Mouse (Mus musculus) urinary bladder, postnatal 14 days (tissue): ENCODE measurements at regions not wholly inside any gene's neighbourhood (a gene's known extent, or its start where the extent isn't known, plus 50 kb on each side); places are given as distances from the start of the nearest gene placed in this dataset.

ENCODE experiments used
- DNase-seq: peaks from one replicate; pipeline ENCODE4 v3.0.0; 2021; ENCODE audit warnings: low spot score

DNA sequence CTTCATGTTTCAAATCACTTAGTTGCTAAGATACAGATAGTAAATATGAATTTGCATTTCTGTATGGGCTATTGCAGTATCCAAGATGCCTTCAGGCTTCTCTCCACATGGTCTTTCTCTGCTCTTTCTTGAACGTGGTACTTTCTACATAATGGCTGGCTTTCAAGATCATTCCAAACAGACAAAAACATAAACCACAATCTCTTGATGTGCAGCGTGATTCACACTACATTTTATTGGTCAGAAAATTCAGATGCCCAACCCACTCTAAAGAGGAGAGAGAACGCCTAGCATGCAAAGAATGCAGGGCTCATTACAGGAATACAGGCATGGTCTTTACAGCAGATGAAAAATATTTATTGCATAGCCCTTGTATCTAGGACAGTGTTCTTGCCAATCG is 235.2 kb downstream of the Papss1 start:
- no peak for DNase-seq

DNA sequence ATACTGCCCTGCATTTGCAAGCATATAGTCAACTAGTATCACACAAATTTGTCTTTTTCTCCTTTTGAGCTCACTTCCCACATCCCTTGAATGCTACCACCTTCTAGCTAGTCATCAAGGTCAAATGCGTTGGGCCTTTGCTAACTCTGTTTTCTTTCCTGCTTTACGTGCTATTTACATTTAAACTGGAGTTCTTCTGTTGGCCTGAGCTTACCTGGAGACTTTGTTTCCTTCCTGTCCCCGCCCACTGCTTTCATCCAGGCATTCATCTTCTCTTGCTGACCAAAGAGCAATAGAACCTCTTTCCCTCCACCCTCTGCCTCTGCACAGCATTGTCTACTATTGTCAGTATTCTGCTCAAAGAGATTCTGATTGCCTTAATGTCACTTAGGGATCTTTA is 237.0 kb downstream of the Papss1 start:
- no peak for DNase-seq

DNA sequence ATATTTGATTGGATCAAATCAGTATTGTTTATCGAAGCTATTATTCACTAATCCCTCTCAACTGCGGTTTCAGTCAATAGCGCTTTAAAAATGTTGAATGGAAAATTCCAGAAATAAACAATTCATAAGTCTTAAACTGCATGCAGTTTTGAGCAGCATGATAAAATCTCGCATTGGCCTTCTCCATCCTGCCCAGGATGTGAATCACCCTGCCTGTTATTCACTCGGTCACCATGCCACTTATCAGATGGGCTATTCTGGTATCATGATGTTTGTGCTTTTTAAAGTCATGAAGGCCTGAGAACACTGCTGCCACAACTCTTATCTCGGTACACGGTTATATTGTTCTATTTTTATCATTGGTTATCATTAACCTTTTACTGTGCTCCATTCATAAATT is 238.3 kb downstream of the Papss1 start:
- peak; percentile 47 for DNase-seq

DNA sequence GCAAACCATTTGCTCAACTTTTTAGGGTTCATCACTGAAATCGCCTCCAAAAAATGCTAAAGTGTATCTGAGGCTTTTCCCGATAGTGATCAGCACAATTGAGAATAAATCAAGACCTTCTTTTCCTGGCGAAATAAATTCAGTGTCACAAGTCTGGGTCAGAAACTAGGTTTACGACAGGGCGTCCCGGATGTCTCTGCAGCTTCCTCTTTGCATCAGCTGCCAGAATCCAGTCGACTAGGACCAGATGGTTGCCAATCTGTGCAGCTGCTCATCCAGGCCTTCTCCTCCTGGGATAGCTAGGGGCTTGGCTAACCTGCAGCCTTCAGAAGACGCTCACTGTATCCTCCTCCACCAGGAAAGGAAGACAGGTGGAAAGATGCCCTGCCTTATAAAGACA is 243.6 kb downstream of the Papss1 start:
- no peak for DNase-seq

DNA sequence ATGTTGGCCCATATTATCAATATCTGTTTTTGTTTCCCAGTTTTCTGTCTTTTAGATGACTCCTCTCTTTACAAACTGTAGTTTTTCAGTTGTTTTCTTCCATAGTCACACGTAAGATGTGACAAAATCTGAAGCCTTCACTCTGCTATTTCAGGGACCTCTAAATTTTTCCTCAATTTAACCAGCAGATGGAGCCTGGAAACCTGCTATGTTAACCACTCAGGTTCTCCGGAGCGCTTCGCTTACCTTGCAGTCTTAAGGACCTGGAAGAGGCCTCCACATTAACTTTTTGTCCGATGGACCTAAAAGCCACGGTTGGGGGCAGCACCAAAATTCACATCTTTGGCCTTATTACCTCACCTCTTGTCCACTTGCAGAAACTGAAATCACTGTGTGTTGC is 248.4 kb downstream of the Papss1 start:
- no peak for DNase-seq

DNA sequence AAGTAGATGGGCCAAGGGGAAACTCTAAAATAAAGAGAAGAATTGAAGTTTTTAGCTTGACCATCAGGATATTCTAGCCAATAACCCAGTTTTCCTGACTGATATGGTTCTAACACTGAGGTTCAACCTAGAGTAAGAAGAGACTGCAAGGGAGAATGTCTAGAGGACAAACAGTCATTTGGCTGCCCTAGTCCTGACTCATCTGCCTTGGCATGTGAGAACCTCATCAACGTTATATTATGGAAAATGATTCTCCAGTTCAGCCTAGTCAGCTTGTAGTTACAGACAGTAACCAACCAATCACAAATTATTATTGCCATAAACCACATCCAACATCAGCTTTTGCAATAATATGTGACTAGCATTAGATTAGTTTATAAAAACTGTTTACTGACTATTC is 254.2 kb downstream of the Papss1 start:
- no peak for DNase-seq

DNA sequence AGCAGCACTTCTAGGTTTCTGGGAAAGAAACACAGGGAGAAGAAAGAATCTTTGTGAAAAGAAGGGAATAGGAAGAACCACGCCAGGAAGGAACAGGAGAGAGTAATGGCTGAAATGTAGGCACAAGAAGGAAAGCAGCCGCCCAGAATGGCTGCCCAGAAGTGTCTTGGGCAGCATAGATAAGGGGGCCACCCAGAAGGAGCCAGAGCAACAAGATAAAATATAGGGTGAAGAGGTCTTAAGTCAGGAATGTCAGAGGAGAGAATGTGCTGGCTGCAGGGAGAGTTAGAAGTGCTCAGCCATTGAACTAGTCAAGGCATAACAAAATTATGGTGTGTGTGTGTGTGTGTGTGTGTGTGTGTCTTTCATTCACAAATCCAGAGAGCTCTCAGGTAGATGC is 227.7 kb upstream of the Dkk2 start:
- no peak for DNase-seq

DNA sequence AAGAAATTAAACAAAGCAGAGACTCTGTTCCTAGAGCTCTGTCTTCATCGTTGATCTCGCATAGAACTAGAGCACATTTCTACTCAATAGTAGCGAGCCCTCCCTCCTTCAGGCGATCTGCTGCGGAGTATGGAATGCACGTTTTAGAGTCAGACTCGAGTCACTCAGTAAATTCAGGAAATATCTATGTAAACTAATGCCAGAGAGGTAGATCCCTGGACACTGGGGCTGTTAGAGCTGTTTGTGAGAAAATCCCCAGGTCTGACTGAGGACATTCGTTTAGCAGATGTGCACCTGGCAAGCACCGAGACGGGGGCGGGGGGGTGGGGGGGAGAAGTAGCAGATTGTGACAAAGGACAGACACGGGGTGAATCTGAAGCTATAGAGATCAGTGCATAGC is 226.0 kb upstream of the Dkk2 start:
- no peak for DNase-seq

DNA sequence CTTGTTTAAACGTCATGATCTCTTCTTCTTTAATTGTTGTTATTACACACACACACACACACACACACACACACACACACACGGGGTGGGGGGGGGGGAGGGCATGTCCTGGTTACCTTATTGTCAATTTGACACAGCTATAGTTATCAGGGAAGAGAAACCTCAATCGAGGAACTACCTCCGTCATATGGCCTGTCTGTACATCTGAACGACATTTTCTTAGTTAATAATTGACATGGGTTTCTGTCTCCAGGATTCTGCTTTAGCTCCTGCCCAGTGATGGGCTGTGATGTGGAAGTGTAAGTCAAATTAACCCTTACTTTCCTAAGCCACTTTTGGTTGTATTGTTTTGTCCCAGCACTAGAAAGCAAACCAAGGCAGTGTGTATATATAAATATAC is 220.0 kb upstream of the Dkk2 start:
- no peak for DNase-seq

DNA sequence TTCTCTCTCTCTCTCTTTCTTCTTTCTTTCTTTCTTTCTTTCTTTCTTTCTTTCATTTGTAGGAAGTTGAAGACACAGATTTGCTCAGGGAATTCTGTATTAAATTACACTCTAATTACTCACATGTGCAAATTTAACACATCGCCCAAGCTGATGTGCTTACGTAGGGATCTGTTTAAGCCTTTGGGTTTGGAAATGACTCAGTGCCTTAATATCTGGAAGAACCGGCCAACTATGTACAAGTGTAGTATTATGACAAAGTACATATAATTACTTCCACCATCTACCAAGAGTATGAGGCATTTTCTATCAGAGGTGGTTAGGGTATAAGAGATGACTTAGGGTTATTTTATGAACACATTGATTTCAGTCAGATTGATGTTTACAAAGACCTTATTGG is 217.8 kb upstream of the Dkk2 start:
- DNase-seq, result no peak

DNA sequence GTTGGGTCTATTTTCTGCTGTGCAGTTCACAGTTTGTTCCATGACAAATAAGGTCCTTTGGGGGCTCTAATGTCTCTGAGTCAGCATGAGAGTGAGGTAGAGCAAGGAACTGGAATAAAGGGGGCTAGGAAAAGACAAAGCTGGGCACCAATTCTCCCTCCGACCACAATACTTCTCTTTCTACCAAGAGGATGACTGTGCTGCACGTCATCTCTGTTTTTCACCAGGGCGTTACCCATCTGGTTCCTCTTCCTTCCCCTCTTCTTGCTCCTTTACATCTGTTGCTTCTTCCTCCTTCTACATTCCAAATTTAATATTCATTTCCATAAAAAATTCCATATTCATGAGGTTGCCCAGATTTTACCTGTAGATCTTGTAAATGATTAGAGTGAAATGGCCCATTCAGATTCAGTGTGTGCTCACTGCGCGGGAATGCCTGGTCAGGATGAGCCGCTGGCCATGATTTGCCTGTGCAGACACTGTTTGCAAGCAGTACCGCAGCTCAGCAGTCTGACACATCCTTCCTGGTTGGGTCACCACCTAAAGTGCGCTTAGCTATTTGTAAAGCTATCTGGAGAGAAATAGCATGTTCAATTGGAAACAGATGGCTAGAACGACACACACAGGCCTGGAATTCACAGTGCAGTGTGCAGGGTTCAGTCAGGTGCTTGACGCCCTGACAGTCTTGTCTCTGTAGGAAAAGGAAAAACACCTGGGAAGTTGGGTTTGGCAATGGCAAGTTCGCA is 216.7 kb upstream of the Dkk2 start:
- DNase-seq, result peak; percentile 4

DNA sequence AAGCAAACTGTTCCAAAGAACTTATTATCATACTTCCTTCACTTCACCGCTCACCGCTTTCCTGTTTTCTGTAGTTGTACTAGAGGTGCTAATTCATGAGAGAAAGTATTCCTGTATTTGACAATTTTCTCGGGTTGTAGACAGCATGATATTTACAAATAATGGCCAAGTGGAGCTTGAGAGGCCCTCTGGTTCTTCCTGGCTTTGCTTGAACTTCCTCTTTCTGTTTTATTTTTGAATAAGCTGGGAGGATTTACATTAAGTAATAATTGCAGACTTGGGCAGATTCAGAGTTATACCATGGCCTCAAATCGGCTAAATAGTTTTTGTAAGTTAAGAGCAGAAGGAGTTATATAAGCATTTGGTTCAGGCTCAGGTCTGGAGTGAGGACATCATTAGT is 215.8 kb upstream of the Dkk2 start:
- no peak for DNase-seq

DNA sequence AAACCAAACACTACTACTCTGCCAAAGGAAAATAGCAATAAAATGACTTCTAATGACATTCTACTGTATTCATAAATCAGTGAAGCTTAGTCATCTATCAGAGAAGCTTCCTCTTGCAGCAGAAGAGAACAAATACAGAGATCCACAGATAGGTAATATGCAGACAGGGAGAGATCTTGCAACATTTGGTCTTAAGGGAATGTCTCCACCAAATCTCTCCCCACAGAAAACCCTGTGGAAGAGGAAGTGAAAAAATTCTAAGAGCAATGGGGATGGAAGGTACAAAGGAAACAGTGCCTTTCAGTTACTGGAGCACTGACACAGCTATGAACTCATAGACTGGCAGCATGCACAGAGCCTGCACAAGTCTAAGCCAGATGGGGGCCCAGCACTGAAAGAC is 202.4 kb upstream of the Dkk2 start:
- DNase-seq, result no peak

DNA sequence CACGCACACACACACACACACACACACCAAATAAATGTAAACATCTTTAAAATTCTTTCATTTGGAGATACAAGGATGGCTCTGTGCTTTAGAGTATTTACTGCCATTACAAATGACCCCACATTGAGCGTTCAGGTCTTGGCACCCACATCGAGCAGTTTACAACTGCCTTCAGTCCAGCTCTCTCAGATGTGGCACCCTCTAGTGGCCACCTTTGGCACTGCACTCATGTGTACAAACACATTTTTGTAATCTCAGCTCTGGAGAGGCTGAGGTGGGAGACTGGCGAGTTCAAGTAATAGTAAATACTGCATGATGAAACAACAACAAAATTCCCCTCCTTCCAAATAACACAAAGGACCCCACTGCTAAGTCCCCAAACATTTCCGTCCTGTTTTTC is 198.6 kb upstream of the Dkk2 start:
- peak; percentile 16 for DNase-seq

DNA sequence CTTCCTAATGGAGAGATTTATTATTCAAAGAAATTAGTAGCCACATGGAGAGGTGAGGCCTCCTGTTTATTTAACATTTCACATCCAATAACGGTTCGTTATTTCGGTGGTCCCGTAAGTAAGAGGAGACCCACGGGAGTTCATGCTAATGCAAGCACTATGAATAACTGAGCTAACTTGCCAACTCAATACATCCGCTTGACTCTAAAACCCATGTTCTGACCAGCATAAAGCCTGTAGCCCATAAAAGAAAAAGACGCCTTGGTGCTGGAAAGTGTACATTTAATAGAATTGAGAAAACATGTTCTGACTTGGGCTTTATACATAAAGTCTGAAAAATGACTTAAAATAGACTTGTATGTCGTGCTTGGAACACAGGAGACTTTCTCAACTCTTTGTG is 198.1 kb upstream of the Dkk2 start:
- DNase-seq, result no peak

DNA sequence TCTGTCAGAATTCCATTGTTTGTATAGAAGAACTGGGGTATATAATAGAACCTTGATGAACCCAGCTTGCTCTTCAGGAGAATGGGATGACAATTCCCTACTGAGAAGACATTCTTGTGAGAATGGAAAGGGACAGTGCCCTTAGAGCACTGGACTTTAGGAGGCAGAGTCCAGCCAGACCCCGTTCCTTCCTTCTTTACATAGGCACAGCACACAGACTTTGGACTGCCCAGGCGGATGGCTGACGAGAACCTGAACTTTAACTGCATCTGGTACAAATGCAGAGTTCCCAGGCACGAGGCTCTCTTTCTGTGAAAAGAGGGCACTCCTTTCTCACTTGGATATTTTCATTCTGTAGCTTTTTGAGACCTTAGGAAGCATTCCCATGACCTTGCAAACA is 197.4 kb upstream of the Dkk2 start:
- no peak for DNase-seq

DNA sequence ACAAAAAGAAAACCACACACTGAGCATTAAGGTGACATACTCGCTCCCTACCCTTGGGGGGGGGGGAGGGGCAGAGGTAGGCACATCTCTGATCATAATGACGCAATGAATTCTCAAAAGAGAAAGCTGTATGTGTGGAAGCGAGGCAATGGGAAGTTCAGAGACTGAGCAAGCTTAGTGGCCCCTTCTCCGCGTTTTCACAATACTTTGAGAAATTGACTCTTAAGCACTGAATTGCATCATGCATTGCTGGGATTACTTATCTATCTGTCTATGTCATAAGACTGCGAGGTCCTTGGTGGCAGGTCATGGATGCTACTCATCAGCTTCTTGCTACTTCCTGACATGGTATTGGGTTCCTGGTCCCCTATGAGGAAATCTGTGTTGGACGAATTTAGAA is 193.2 kb upstream of the Dkk2 start:
- DNase-seq, result no peak

DNA sequence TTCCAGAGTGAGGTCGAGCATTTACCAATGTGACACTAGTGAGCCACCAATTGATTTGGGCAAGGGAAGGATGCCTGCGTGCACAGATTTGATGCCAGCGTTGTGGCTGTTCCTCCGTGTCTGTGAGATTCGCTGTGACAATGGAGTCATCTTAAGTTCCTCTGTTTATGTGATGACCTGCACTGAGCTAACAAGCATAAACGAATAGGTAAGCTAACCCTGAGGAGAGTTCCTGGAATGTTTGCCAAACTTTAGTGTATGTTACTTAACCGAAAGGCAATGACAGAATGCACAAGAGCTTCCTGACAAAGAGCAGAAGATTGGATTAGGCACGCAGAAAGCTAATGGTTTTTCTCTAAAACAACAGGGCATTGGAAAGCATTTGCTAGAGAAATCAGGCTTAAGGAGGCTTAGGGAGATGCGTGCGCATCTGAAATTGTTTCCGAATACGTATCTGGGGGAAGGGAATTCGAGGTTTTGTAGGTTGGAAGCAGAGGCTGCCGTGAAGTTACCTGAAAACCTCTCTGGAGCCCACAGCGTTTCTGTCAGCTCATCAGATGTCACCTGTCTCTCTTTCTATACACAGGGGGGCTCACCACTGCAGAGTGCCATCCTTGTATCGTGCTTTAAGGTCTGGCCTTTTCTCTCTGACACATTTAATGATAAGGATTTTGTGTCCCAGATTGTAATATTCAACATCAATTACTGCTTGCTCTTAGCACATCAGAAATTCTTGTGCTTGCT is 191.9 kb upstream of the Dkk2 start:
- no peak for DNase-seq

DNA sequence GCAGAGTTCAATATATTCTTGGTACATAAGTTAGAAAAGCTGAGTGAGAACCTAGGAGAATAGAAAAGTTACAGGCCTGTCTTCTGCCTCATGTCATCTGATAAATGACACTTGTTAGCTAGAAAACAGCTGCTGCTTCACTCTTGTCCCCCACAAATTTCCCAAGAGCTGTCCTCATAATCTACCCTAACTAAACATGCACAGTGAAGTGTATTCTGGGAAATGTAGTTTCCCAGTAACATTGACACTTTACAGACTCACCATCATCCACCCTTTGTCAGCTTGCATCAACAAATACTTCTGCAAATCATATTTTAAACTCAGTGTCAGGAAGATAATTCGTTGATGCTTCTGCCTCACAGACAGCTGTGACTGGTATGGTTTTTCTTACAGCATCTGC is 190.0 kb upstream of the Dkk2 start:
- DNase-seq, result no peak

DNA sequence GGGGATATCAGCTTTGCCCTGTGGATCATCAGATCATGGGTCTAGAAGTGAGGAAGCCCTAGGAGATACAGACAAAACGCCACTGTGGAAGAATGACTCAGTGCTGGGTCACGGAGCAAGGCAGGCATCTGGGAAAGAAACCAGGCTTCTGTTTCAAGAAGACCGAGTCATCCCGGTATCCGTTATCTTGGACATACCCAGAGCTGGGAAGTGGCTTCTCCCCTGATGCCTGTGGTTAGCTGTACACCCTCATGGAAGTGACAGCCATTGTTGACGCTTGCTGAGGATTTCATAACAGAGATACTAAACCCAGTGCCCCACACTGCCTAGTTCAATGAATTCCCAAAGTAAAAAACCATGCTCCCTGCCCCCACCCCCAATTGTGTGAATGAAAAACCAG is 171.6 kb upstream of the Dkk2 start:
- no peak for DNase-seq

DNA sequence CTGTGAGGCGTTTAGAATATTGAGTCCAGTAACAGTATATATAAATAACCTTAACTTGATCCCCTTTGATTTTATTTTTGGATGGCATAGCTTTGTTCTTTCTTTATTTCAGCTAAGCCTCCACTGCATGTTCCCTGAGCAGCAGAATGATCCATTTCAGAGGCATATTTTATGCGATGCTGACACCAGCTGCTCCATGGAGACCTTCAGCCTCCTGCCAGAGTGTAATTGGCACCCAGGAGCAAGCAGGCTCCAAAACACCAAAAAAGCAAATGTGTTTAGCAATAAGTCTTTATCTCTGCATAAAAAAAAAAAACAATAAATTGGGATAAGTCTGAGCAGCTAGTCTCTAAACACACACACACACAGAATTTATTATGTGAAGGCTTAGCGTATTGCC is 170.7 kb upstream of the Dkk2 start:
- no peak for DNase-seq

DNA sequence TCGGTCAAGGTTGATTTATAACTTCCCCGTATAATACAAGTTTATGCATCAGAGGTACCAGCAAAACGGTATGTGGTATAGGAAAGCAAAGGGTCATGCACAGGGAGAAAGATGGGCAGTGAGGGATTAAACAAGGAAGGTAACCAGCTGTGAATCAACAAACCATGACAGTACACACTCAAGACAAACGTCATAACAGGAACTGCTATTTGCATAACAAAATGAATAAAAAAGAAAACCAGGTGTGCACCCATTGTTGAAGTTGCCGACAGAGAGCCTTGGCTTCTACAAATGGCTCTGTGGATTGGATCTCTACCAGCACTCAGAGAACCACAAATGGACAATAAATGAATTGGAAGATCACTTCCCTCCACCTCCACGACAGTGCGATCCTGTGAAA is 170.1 kb upstream of the Dkk2 start:
- no peak for DNase-seq

DNA sequence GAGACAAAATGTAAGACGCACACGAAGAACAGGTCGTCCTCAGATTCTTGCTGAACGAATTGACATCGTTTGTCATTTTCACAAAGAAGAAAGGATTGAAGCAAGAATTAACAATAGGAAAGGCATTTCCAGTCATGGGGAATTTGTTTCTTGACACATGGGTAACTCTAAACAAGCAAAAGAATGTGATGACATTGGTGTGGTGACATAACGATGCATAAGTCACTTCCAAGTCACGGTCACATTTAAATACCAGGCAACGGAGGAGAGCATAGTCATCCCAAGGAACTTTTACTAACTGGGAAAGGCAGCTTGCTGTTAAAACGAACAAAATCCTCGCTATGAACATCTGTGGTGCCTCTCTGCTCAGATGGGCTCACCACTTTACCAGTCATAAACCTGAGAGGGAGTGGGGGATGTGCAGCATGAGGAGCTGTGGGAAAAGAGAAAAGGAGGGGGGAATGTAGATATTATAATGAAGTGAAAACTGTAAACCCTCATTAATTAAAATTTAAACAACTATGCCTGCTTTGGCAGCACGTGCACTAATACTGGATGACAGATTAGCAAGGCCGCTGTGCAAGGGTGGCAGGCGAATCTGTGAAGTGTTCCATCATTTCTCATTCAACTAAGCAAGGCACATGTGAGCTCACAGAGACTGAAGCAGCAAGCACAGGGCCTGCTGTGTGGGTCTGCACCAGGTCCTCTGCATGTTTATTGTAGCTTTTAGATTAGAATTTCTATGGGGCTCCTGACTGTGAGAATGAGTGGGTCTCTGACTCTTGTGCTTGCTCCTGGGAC is 167.2 kb upstream of the Dkk2 start:
- no peak for DNase-seq
